Mouse (Mus musculus): Measurements from ENCODE around the gene Kdf1. TPM values are rescaled to one million over a fixed set of nuclear protein-coding genes. Genes with fewer than 3 reads are reported as not detected.
"Not testable (repeated sequence)": the region's sequence is repeated elsewhere in the genome, so short reads cannot be mapped to it uniquely, and the experiment has no call there.

Gene Kdf1
- total and polyA plus RNA-seq, 2 experiments from 2014 or later: 0.26 to 0.60 TPM

- DNase-seq (ENCODE audit: low spot score) (no peak), ATAC-seq (no peak)
- Histone ChIP-seq H3K9ac (replicated peaks; ENCODE audit: low read length) (no peak overlapping the region), H3K4me1 (ENCODE audit: insufficient read depth, low read length) (peaks cover 4% of the 10 kb centered on the region), H3K27ac (no peak overlapping the region), H3K27me3 (ENCODE audit: insufficient read depth, low read length) (0 out of 2 replicates have a peak, but pooled peaks cover 10% of the 10 kb centered on the region), H3K36me3 (ENCODE audit: insufficient read depth, low read length) (no peaks in the 10 kb centered on the region), H3K9me3 (ENCODE audit: low read length) (no peaks in the 10 kb centered on the region), H3K4me3 (ENCODE audit: low read length) (no peak overlapping the region), H3K4me2 (ENCODE audit: low read depth, low read length) (no peak overlapping the region)
- 63% methylated on average over 9 of the region's 9 CpGs for WGBS
- TF ChIP-seq CTCF (IDR thresholded peaks at IDR 0.05; ENCODE audit: low read depth): no peak
These were observed 13.8 kb upstream of the Kdf1 start for GRCm38 (mm10) chr4:133504755-133505485.

GRCm38 (mm10) chr4:133506573-133506972 lies 12.2 kb upstream of the Kdf1 start:
- H3K27me3 ChIP-seq (ENCODE audit: insufficient read depth, low read length): 0 out of 2 replicates have a peak, but pooled peaks cover 4% of the 10 kb centered on the region
- WGBS: 78% methylated on average over 5 of the region's 5 CpGs

GRCm38 (mm10) chr4:133508990-133509389 lies 9.8 kb upstream of the Kdf1 start:
- Histone ChIP-seq H3K27ac (no peak overlapping the region), H3K4me1 (ENCODE audit: insufficient read depth, low read length) (peaks cover 4% of the 10 kb centered on the region), H3K4me3 (ENCODE audit: low read length) (no peak overlapping the region), H3K9ac (replicated peaks; ENCODE audit: low read length) (no peak overlapping the region), H3K4me2 (ENCODE audit: low read depth, low read length) (no peak overlapping the region), H3K27me3 (ENCODE audit: insufficient read depth, low read length) (0 out of 2 replicates have a peak, but pooled peaks cover 4% of the 10 kb centered on the region), H3K9me3 (ENCODE audit: low read length) (no peaks in the 10 kb centered on the region), H3K36me3 (ENCODE audit: insufficient read depth, low read length) (no peaks in the 10 kb centered on the region)
- peak; percentile 80 for ATAC-seq
- DNase-seq (ENCODE audit: low spot score): peak; percentile 84
- WGBS: 41% methylated on average over 7 of the region's 7 CpGs
- no peak for TF ChIP-seq CTCF (IDR thresholded peaks at IDR 0.05; ENCODE audit: low read depth)

More at GRCm38 (mm10) chr4:133506573-133506972, 12.2 kb upstream of the Kdf1 start:
- Histone ChIP-seq H3K4me3 (ENCODE audit: low read length) (no peak overlapping the region), H3K9ac (replicated peaks; ENCODE audit: low read length) (no peak overlapping the region), H3K9me3 (ENCODE audit: low read length) (no peaks in the 10 kb centered on the region), H3K27ac (no peak overlapping the region), H3K4me1 (ENCODE audit: insufficient read depth, low read length) (peaks cover 4% of the 10 kb centered on the region), H3K4me2 (ENCODE audit: low read depth, low read length) (no peak overlapping the region), H3K36me3 (ENCODE audit: insufficient read depth, low read length) (no peaks in the 10 kb centered on the region)
- no peak for ATAC-seq
- TF ChIP-seq CTCF (IDR thresholded peaks at IDR 0.05; ENCODE audit: low read depth): no peak
- no peak for DNase-seq (ENCODE audit: low spot score)

GRCm38 (mm10) chr4:133511050-133511449 lies 7.7 kb upstream of the Kdf1 start:
- TF ChIP-seq CTCF (IDR thresholded peaks at IDR 0.05; ENCODE audit: low read depth): no peak
- ATAC-seq: no peak
- H3K9ac ChIP-seq (replicated peaks; ENCODE audit: low read length): no peak overlapping the region
- H3K27ac ChIP-seq: no peak overlapping the region
- H3K4me2 ChIP-seq (ENCODE audit: low read depth, low read length): no peak overlapping the region
- H3K36me3 ChIP-seq (ENCODE audit: insufficient read depth, low read length): no peaks in the 10 kb centered on the region
- no peak overlapping the region for H3K4me3 ChIP-seq (ENCODE audit: low read length)
- WGBS: 66% methylated on average over 5 of the region's 5 CpGs
- H3K4me1 ChIP-seq (ENCODE audit: insufficient read depth, low read length): peaks cover 4% of the 10 kb centered on the region
- 0 out of 2 replicates have a peak, but pooled peaks cover 4% of the 10 kb centered on the region for H3K27me3 ChIP-seq (ENCODE audit: insufficient read depth, low read length)
- no peak for DNase-seq (ENCODE audit: low spot score)
- H3K9me3 ChIP-seq (ENCODE audit: low read length): no peaks in the 10 kb centered on the region

GRCm38 (mm10) chr4:133512511-133512910 lies 6.3 kb upstream of the Kdf1 start:
- not testable (repeated sequence) for ATAC-seq; H3K4me3 ChIP-seq (ENCODE audit: low read length); DNase-seq (ENCODE audit: low spot score); H3K9me3 ChIP-seq (ENCODE audit: low read length); H3K4me2 ChIP-seq (ENCODE audit: low read depth, low read length); H3K27ac ChIP-seq; H3K4me1 ChIP-seq (ENCODE audit: insufficient read depth, low read length); H3K9ac ChIP-seq (replicated peaks; ENCODE audit: low read length); H3K36me3 ChIP-seq (ENCODE audit: insufficient read depth, low read length); H3K27me3 ChIP-seq (ENCODE audit: insufficient read depth, low read length)
- WGBS: 51% methylated on average over 4 of the region's 5 CpGs

GRCm38 (mm10) chr4:133512972-133513371 lies 5.8 kb upstream of the Kdf1 start:
- H3K4me3 ChIP-seq (ENCODE audit: low read length): no peak overlapping the region
- H3K4me2 ChIP-seq (ENCODE audit: low read depth, low read length): no peak overlapping the region
- H3K9ac ChIP-seq (replicated peaks; ENCODE audit: low read length): no peak overlapping the region
- H3K27me3 ChIP-seq (ENCODE audit: insufficient read depth, low read length): 0 out of 2 replicates have a peak, but pooled peaks cover 5% of the 10 kb centered on the region
- WGBS: 8% methylated on average over 8 of the region's 8 CpGs
- ATAC-seq (peak; percentile 72), DNase-seq (ENCODE audit: low spot score) (peak; percentile 83)
- H3K36me3 ChIP-seq (ENCODE audit: insufficient read depth, low read length): no peaks in the 10 kb centered on the region
- H3K27ac ChIP-seq: no peak overlapping the region
- TF ChIP-seq CTCF (IDR thresholded peaks at IDR 0.05; ENCODE audit: low read depth): peak; percentile 93
- peaks cover 4% of the 10 kb centered on the region for H3K4me1 ChIP-seq (ENCODE audit: insufficient read depth, low read length)
- H3K9me3 ChIP-seq (ENCODE audit: low read length): no peaks in the 10 kb centered on the region

GRCm38 (mm10) chr4:133519369-133519665 lies 554 bp downstream of the Kdf1 start:
- 8% methylated on average over 25 of the region's 25 CpGs for WGBS
- ATAC-seq (peak; percentile 21; the same call in 1 of the 2 replicates), DNase-seq (ENCODE audit: low spot score) (no peak)
- no peaks in the 10 kb centered on the region for H3K4me1 ChIP-seq (ENCODE audit: insufficient read depth, low read length)
- no peak for TF ChIP-seq CTCF (IDR thresholded peaks at IDR 0.05; ENCODE audit: low read depth)
- peak overlapping the region; percentile 29 for H3K4me3 ChIP-seq (ENCODE audit: low read length)
- H3K36me3 ChIP-seq (ENCODE audit: insufficient read depth, low read length): no peaks in the 10 kb centered on the region
- peaks cover 24% of the 10 kb centered on the region for H3K27me3 ChIP-seq (ENCODE audit: insufficient read depth, low read length)
- no peak overlapping the region for H3K27ac ChIP-seq
- H3K9ac ChIP-seq (replicated peaks; ENCODE audit: low read length): no peak overlapping the region
- H3K4me2 ChIP-seq (ENCODE audit: low read depth, low read length): peak overlapping the region; percentile 46
- H3K9me3 ChIP-seq (ENCODE audit: low read length): no peaks in the 10 kb centered on the region

Measured in hindbrain, postnatal 0 days (tissue).